Mouse (Mus musculus) kidney, postnatal 4 days (tissue): ENCODE data around the gene Gorasp1.

Experiments used
- DNase-seq, 2 experiments: peaks; one replicate each; pipeline ENCODE4 v3.0.0; 2021; ENCODE audit warnings: mixed read lengths in 2 of 2

The Gorasp1 gene

GRCm38 (mm10) chr9:119937005-119937773, at the start of gene Gorasp1, which contains the start of gene Ttc21a:
Gene Gorasp1 (minus strand): TSS chr9:119937565.
Gene Ttc21a (plus strand): TSS chr9:119937606.
- DNase-seq, result peak; percentile 98

- no peak for DNase-seq
Observed at GRCm38 (mm10) chr9:119985881-119986574, 48.7 kb upstream of the Gorasp1 start.

- DNase-seq, result peak; percentile 57 to 73
Observed at GRCm38 (mm10) chr9:119984536-119985011, 47.2 kb upstream of the Gorasp1 start, which contains the start of gene Csrnp1. Gene Csrnp1 (minus strand): TSS chr9:119984658.

- peak; percentile 93 to 95 for DNase-seq
Observed at GRCm38 (mm10) chr9:119983585-119984535, 46.5 kb upstream of the Gorasp1 start.

GRCm38 (mm10) chr9:119982956-119983551, 45.7 kb upstream of the Gorasp1 start:
- peak in 1 of 2 experiments; percentile 64 for DNase-seq

GRCm38 (mm10) chr9:119982241-119982811, 45.0 kb upstream of the Gorasp1 start:
- peak; percentile 73 to 81 for DNase-seq

- peak; percentile 77 to 86 for DNase-seq
Observed at GRCm38 (mm10) chr9:119981183-119982179, 44.1 kb upstream of the Gorasp1 start.

- DNase-seq, result peak; percentile 51 to 59
Observed at GRCm38 (mm10) chr9:119980770-119981182, 43.4 kb upstream of the Gorasp1 start.

- DNase-seq, result no peak
Observed at GRCm38 (mm10) chr9:119979749-119980148, 42.4 kb upstream of the Gorasp1 start.

- no peak for DNase-seq
Observed at GRCm38 (mm10) chr9:119978811-119979441, 41.6 kb upstream of the Gorasp1 start.

GRCm38 (mm10) chr9:119978151-119978810, 40.9 kb upstream of the Gorasp1 start:
- peak; percentile 47 to 61 for DNase-seq

- DNase-seq, result peak in 1 of 2 experiments; percentile 53
Observed at GRCm38 (mm10) chr9:119977557-119978060, 40.2 kb upstream of the Gorasp1 start.

GRCm38 (mm10) chr9:119976704-119977556, 39.6 kb upstream of the Gorasp1 start:
- DNase-seq, result no peak

GRCm38 (mm10) chr9:119975286-119975685, 37.9 kb upstream of the Gorasp1 start:
- DNase-seq, result no peak

GRCm38 (mm10) chr9:119974609-119975008, 37.2 kb upstream of the Gorasp1 start:
- DNase-seq, result no peak

- DNase-seq, result peak in 1 of 2 experiments; percentile 44
Observed at GRCm38 (mm10) chr9:119973869-119974520, 36.6 kb upstream of the Gorasp1 start.

- no peak for DNase-seq
Observed at GRCm38 (mm10) chr9:119973281-119973680, 35.9 kb upstream of the Gorasp1 start.
